Mouse (Mus musculus) neural tube, embryonic 11.5 days (tissue): ENCODE measurements around the gene Mtf1. TPM values are rescaled to one million over a fixed set of nuclear protein-coding genes. Genes with fewer than 3 reads are reported as not detected.
A peak's percentile ranks its signal among the peaks of the same experiment; 100 is the strongest.

Experiments used
- ATAC-seq: fragments of 200-750 bp; cut with Nextera tagmentation; 2 replicates; pipeline ENCODE4 v1.8.0; 2017; ENCODE audit warnings: moderate number of reproducible peaks, mild to moderate bottlenecking, moderate TSS enrichment, moderate library complexity; ENCODE audit not compliant: insufficient read depth, low FRiP score, low TSS enrichment
- DNase-seq: peaks from one replicate; pipeline ENCODE4 v3.0.0-alpha.2; 2015; ENCODE audit warnings: low spot score
- H3K27ac ChIP-seq: fragments of 300-500 bp; sonication (generic); 2 replicates; pipeline ENCODE4 v1.5.1; 2014; ENCODE audit warnings: low read depth, mild to moderate bottlenecking, low read length
- H3K27me3 ChIP-seq: fragments of 300-500 bp; sonication (generic); 2 replicates; pipeline ENCODE4 v1.6.1; 2014; ENCODE audit warnings: mild to moderate bottlenecking, low read length, mixed read lengths; ENCODE audit not compliant: control insufficient read depth, insufficient read depth
- H3K36me3 ChIP-seq: fragments of 300-500 bp; sonication (generic); 2 replicates; pipeline ENCODE4 v1.6.1; 2014; ENCODE audit warnings: mild to moderate bottlenecking, low read length, moderate library complexity, mixed read lengths; ENCODE audit not compliant: control insufficient read depth, insufficient read depth
- H3K4me1 ChIP-seq: fragments of 300-500 bp; sonication (generic); 2 replicates; pipeline ENCODE4 v1.6.1; 2014; ENCODE audit warnings: low read length, mixed read lengths; ENCODE audit not compliant: control insufficient read depth, insufficient read depth
- H3K4me2 ChIP-seq: fragments of 300-500 bp; sonication (generic); 2 replicates; pipeline ENCODE4 v1.6.1; 2014; ENCODE audit warnings: low read depth, mild to moderate bottlenecking, moderate library complexity
- H3K4me3 ChIP-seq: fragments of 300-500 bp; sonication (generic); 2 replicates; pipeline ENCODE4 v1.5.1; 2014; ENCODE audit warnings: low read depth, low read length
- H3K9ac ChIP-seq: fragments of 300-500 bp; sonication (generic); 2 replicates; pipeline ENCODE4 v1.6.1; 2014; ENCODE audit warnings: mild to moderate bottlenecking, low read length
- H3K9me3 ChIP-seq: fragments of 300-500 bp; sonication (generic); 2 replicates; pipeline ENCODE4 v1.6.1; 2016; ENCODE audit warnings: low read length; ENCODE audit not compliant: control insufficient read depth
- WGBS: fragments of 180-500 bp; shearing (Covaris S2); extraction: QIAGEN DNeasy Blood & Tissue Kit; methylation state at CpG from one replicate; pipeline ENCODE4 v1.1.7; 2014; 5-methylcytosine and 5-hydroxymethylcytosine counted together
- polyA plus RNA-seq: library from polyadenylated mRNA; unstranded; fragments of >200 nt; fragmentation: Nextera tagmentation; extraction: Ambion mirVana; gene quantifications from 2 replicates; pipeline ENCODE4 v1.2.1, GENCODE M21; 2014

Mtf1 gene
- polyA plus RNA-seq, 1 experiment from 2014 or later: 15.3 TPM

DNA sequence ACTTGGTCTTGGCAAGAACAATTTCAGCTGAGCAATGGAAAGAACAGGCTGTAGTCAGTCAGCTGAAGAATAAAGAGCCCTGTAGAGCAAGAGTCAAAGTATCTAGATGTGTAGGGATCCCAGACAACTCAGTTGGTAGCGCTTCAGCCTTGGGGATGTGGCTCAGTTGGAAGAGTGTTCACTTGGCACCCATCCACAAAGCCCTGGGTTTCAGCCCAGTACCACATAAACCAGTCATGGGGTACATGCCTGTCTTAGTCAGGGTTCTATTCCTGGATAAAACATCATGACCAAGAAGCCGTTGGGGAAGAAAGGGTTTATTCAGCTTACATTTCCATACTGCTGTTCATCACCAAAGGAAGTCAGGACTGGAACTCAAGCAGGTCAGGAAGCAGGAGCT is 88.0 kb downstream of the Mtf1 start:
- Histone ChIP-seq H3K9ac (no peak overlapping the region), H3K27ac (no peak overlapping the region), H3K4me2 (no peak overlapping the region), H3K27me3 (peaks cover 23% of the 10 kb centered on the region), H3K9me3 (no peaks in the 10 kb centered on the region), H3K4me1 (0 out of 2 replicates have a peak, but pooled peaks cover 3% of the 10 kb centered on the region), H3K4me3 (no peak overlapping the region), H3K36me3 (no peaks in the 10 kb centered on the region)
- no peak for DNase-seq
- WGBS: 84% methylated on average over 2 of the region's 2 CpGs
- no peak for ATAC-seq

DNA sequence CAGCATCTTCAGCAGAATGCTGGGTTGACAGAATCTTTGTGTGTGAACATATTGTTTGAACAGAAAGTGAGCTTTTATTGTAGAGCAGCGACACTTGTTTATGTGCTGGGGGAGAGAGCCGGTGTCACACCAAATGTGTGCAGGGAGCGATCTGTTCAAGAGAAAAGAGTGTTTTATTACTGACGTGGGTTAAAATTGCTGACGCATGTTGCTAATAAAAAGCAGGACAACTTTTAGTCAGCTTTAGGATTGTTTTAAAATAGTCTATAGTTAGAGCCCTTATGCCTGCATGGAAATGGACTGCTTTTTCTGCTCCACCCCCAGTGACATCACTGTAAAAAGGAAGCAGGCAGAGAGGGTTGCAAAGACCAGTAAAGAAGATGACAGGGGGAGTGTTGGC is 88.9 kb downstream of the Mtf1 start:
- no peaks in the 10 kb centered on the region for H3K9me3 ChIP-seq

DNA sequence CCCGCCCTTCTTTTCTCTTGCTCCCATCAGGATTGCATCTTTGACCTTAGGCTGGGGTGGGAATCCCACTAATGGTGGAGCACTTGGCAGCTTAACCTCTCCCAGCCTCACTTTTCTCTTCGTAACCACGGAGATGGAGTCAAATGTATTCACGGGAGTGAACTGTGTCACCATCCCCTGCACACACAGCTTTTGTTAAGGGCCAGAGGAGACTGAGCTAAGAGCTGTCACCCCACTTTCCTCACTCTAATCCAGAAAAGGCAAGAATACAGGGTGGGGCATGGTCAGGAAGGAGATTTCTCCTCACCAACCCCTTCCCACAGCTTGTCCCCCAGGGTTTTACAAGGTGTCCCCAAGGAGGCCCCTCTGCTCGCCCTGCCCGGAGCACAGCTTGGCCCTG is 91.9 kb downstream of the Mtf1 start:
- peaks cover 12% of the 10 kb centered on the region for H3K4me1 ChIP-seq
- ATAC-seq (no peak), DNase-seq (no peak)
- H3K9ac ChIP-seq: no peak overlapping the region
- H3K4me2 ChIP-seq: no peak overlapping the region
- no peaks in the 10 kb centered on the region for H3K9me3 ChIP-seq
- peaks cover 33% of the 10 kb centered on the region for H3K27me3 ChIP-seq
- H3K4me3 ChIP-seq: no peak overlapping the region
- H3K36me3 ChIP-seq: no peaks in the 10 kb centered on the region
- 26% methylated on average over 6 of the region's 6 CpGs for WGBS
- H3K27ac ChIP-seq: no peak overlapping the region

More for the DNA sequence above, 88.9 kb downstream of the Mtf1 start:
- ATAC-seq: no peak
- 74% methylated on average over 5 of the region's 5 CpGs for WGBS
- Histone ChIP-seq H3K4me2 (no peak overlapping the region), H3K4me3 (no peak overlapping the region), H3K36me3 (no peaks in the 10 kb centered on the region), H3K9ac (no peak overlapping the region), H3K4me1 (0 out of 2 replicates have a peak, but pooled peaks cover 5% of the 10 kb centered on the region), H3K27me3 (peaks cover 28% of the 10 kb centered on the region), H3K27ac (no peak overlapping the region)
- DNase-seq: no peak

DNA sequence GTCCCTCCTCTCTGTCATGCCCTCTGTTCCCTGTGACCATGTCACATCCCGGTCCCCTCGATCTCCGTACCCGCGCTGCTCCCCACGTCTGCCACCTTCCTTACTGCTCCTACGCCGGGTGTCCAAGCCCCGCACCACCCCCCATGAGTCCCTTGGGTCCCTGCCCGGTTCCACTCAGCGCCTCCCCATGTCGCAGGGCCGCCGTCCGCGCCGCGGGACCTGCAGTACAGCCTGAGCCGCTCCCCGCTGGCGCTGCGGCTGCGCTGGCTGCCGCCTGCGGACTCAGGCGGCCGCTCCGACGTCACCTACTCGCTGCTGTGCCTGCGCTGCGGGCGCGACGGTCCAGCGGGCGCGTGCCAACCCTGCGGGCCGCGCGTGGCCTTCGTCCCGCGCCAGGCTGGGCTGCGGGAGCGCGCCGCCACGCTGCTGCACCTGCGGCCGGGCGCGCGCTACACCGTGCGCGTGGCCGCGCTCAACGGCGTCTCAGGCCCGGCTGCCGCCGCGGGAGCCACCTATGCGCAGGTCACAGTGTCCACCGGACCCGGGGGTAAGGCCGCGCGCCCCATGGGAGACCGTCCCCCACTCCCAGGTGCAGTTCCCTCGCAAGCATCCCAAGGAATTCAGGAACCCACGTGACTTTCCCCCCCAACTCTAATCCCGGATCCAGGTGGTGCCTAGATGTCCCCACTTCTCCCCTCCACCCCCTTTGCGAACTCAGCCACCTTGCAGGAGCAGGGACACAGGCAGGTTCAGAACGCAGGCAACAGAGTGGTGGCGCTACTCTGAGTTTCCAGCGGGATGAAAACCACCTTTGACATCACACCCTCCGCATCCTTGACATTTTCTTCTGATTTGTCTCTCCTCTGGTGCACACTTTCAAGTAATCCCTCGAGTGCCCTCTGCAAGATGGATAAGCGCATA is 92.9 kb downstream of the Mtf1 start:
- H3K9ac ChIP-seq: peak overlapping the region; percentile 49; the same call in 1 of the 2 replicates
- H3K4me3 ChIP-seq: peak overlapping the region; percentile 44
- ATAC-seq (peak; percentile 50), DNase-seq (peak; percentile 51)
- no peak overlapping the region for H3K27ac ChIP-seq
- H3K9me3 ChIP-seq: no peaks in the 10 kb centered on the region
- H3K36me3 ChIP-seq: no peaks in the 10 kb centered on the region
- 2% methylated on average over 82 of the region's 83 CpGs for WGBS
- peaks cover 33% of the 10 kb centered on the region for H3K27me3 ChIP-seq
- peaks cover 12% of the 10 kb centered on the region for H3K4me1 ChIP-seq
- H3K4me2 ChIP-seq: peak overlapping the region; percentile 77

DNA sequence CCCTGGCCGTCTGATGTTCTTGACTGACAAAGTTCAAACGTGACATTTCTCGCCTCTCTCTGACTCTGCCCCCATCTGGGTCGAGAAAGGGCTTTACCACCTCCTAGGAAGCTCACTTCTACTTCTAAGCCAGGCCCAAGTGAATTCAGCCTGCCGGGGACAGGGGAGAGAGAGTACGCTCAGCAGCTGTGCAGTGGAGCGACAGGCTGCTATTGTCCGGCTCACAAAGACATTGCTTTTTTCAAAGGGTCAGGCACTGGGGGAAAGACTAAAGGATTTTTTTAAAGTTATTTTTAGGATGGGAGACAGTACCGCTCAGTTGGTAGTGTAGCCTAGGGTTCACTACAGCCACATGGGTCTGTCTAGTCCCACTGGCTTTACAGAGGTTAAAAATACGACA is 96.5 kb downstream of the Mtf1 start:
- Histone ChIP-seq H3K4me2 (no peak overlapping the region), H3K27me3 (peaks cover 25% of the 10 kb centered on the region), H3K27ac (no peak overlapping the region), H3K4me3 (no peak overlapping the region), H3K9me3 (no peaks in the 10 kb centered on the region), H3K4me1 (peaks cover 12% of the 10 kb centered on the region), H3K36me3 (no peaks in the 10 kb centered on the region), H3K9ac (peak overlapping the region; percentile 16; the same call in 1 of the 2 replicates)
- ATAC-seq: no peak
- DNase-seq: no peak
- 25% methylated on average over 10 of the region's 10 CpGs for WGBS

Other genes starting within 250 kb of the Mtf1 start
- gene 3100002H09Rik, start 191.3 kb upstream of the Mtf1 start, polyA plus RNA-seq: 0.54 and 0.57 TPM in 2 replicates
- gene Pou3f1, start 145.3 kb upstream of the Mtf1 start, polyA plus RNA-seq: 17.0 and 17.1 TPM in 2 replicates
- 54.0 and 56.7 TPM in 2 replicates for gene Utp11, start 108.5 kb upstream of the Mtf1 start, polyA plus RNA-seq
- gene Fhl3, start 101.4 kb upstream of the Mtf1 start, polyA plus RNA-seq: 6.2 and 6.5 TPM in 2 replicates
- 196 TPM in 2 replicates for gene Sf3a3, start 87.3 kb upstream of the Mtf1 start, polyA plus RNA-seq
- gene Inpp5b, start 60.3 kb upstream of the Mtf1 start, polyA plus RNA-seq: 24.9 and 25.5 TPM in 2 replicates
- 50.8 and 58.1 TPM in 2 replicates for gene Yrdc, start 48.6 kb downstream of the Mtf1 start, polyA plus RNA-seq
- gene 1110065P20Rik, start 49.1 kb downstream of the Mtf1 start, polyA plus RNA-seq: 36.5 and 41.5 TPM in 2 replicates
- 9.1 and 11.8 TPM in 2 replicates for gene Maneal, start 60.1 kb downstream of the Mtf1 start, polyA plus RNA-seq
- gene Epha10, start 78.8 kb downstream of the Mtf1 start, polyA plus RNA-seq: 3.7 and 4.0 TPM in 2 replicates
- gene 9930104L06Rik, start 134.9 kb downstream of the Mtf1 start, polyA plus RNA-seq: 4.9 and 6.5 TPM in 2 replicates
- 181 and 186 TPM in 2 replicates for gene Cdca8, start 137.2 kb downstream of the Mtf1 start, polyA plus RNA-seq
- 3.9 and 4.2 TPM in 2 replicates for gene Rspo1, start 184.3 kb downstream of the Mtf1 start, polyA plus RNA-seq
- 86.6 and 88.5 TPM in 2 replicates for gene Gnl2, start 214.5 kb downstream of the Mtf1 start, polyA plus RNA-seq